ENCODE assay signal across 8 mouse cellular contexts in the genomic region with DNA sequence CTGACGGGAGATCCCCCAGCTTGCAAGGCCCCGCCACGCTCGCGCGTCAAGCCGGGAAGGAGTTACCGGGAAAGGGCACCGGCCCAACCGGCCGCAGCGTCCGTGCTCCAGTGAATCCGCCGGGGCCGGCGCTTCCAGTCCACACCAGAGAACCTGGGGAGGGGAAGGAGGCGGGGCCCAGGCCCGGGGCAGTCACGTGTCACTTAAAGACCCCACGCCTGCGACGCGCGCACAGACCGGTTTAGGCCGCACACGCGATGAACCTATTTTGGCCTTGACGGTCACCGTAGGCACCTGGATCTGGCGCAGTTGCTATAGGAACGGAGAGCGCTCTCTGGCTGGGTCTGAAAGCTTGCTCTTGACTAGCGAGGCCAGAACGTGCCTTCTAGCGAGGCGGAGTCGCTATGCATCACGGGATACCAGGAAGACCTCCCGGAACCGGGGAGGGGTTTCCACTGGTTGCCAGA. TPM values are rescaled to one million over a fixed set of nuclear protein-coding genes. Genes with fewer than 3 reads are reported as not detected.
DNase-seq lines count a peak whose midpoint lies in the region; ATAC-seq lines count a peak whose summit lies in the region.

A gene (minus strand): TSS at position 408 of the 467 bp plus-strand sequence.

- peak; percentile 99 for DNase-seq in Muller cell, postnatal 12 days (ENCODE audit: inconsistent ontology term)
- DNase-seq in cerebellum, adult 9-11 months: peak; percentile 99
- DNase-seq in frontal cortex, adult 2 months (ENCODE audit: extremely low spot score in 1 of 2, low spot score in 1 of 2): peak; percentile 98 to 99
- peak; percentile 98 for DNase-seq in hindbrain, embryonic 11.5 days (ENCODE audit: low spot score)
- DNase-seq in layer of hippocampus, postnatal 10 days (ENCODE audit: low spot score in 2 of 2): peak; percentile 95
- peak; percentile 98 for DNase-seq in lung, postnatal 10 days
- DNase-seq in ovary, postnatal 36 days (ENCODE audit: low spot score): peak; percentile 96
- DNase-seq in thymus, postnatal 25 days: peak; percentile 95

- peak within 1 kb of the TSS; percentile 85 for H3K9ac ChIP-seq in hindbrain, embryonic 11.5 days (ENCODE audit: low read depth, low read length)

- H3K27ac ChIP-seq in hindbrain, embryonic 11.5 days (ENCODE audit: low read depth, low read length): peak within 1 kb of the TSS; percentile 79

- H3K9me3 ChIP-seq in hindbrain, embryonic 11.5 days (ENCODE audit: control insufficient read depth, low read length): no peaks in the 10 kb centered on the region

- H3K4me2 ChIP-seq in hindbrain, embryonic 11.5 days (replicated peaks; ENCODE audit: low read depth, low read length): peak within 1 kb of the TSS; percentile 76

- peaks cover 4% of the 10 kb centered on the region; the same call in 1 of the 2 replicates for H3K4me1 ChIP-seq in hindbrain, embryonic 11.5 days (replicated peaks; ENCODE audit: control insufficient read depth, insufficient read depth, low read length)

- ATAC-seq in hindbrain, embryonic 11.5 days (ENCODE audit: low FRiP score): peak; percentile 88

- WGBS in hindbrain, embryonic 11.5 days: under 1% methylated on average over 42 of the region's 42 CpGs

- peak within 1 kb of the TSS; percentile 86 for H3K4me3 ChIP-seq in hindbrain, embryonic 11.5 days (ENCODE audit: low read depth, low read length)

- no peaks in the 10 kb centered on the region for H3K27me3 ChIP-seq in hindbrain, embryonic 11.5 days (ENCODE audit: control insufficient read depth, insufficient read depth, low read length)

- H3K36me3 ChIP-seq in hindbrain, embryonic 11.5 days (ENCODE audit: control insufficient read depth, insufficient read depth, low read length): no peaks in the 10 kb centered on the region

RNA-seq across cellular contexts. Expression of the gene that starts here (rescaled TPM):
- polyA plus RNA-seq in frontal cortex, adult 2 months (2012; rRNA removed): 29.9 and 30.8 TPM in 2 replicates
- 4.9 and 5.4 TPM in 2 replicates for polyA plus RNA-seq in hindbrain, embryonic 11.5 days (2014; fragmentation: Nextera tagmentation; extraction: Ambion mirVana)
- total RNA-seq in layer of hippocampus, postnatal 10 days (2021): 10 to 100 TPM; 24.9 to 28.5 TPM

Comparison
In these comparisons a context has a peak if more than half of its experiments do, and no peak if none do; other contexts are left out.
1. Peak in every context shown above with its lines: DNase-seq, ATAC-seq, H3K4me3 ChIP-seq and H3K27ac ChIP-seq.